Mouse (Mus musculus): ENCODE measurements at regions not wholly inside any gene's neighbourhood (a gene's known extent, or its start where the extent isn't known, plus 50 kb on each side); places are given as distances from the start of the nearest gene placed in this dataset.

DNA sequence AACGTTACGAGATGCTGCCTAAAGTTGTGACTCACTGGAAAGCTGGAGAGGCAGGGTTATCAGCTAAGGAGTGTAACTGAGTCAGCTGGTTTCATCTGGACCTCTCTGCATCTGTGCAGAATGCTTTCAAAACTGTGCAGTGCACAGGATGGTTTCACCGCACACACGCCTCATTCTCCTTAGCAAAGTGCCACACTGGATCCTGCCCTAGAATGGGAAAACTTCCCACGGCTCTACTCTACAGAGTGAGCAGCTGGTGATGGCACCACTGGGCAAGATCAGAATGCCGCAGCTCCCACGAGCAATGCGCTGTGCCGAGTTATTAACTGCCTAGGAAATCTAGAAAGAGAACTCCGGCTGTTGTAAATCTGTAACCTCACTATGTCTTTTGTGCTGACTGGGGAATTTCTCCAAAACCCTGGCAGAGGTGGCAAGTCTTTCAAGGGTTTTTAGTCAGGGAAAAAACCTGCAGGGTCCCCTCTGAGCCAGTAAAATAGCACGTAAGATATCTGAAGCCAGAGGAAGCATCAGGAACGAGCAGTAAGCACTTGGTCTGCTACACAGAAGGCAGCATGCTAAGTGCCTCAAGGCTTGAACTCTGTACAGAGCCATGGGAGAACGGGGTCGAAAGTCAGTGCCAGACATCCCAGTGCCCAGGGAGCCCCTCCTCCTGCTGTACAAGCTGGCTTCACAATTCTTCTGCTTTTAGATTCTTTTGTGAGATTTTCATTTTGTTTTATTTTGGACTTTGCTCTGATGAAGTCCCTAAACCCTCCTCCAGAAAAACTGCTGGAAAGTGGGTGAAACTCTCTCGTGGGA, 214.4 kb upstream of the Foxq1 start:
- no peak for ATAC-seq (replicated peaks; ENCODE audit: low FRiP score)
- no peaks in the 10 kb centered on the region for H3K27me3 ChIP-seq (replicated peaks; ENCODE audit: control insufficient read depth, insufficient read depth, low read length)
- no peaks in the 10 kb centered on the region for H3K36me3 ChIP-seq (ENCODE audit: control insufficient read depth, insufficient read depth, low read length)
- WGBS: 76% methylated on average over 15 of the region's 15 CpGs
- H3K4me1 ChIP-seq (replicated peaks; ENCODE audit: control insufficient read depth, insufficient read depth, low read length): no peaks in the 10 kb centered on the region
- no peak for DNase-seq (ENCODE audit: low spot score)
- H3K9ac ChIP-seq (ENCODE audit: low read depth, low read length): no peak overlapping the region
- H3K4me2 ChIP-seq: no peak overlapping the region
- no peak overlapping the region for H3K4me3 ChIP-seq (ENCODE audit: low read depth, low read length)
- no peaks in the 10 kb centered on the region for H3K9me3 ChIP-seq (ENCODE audit: control insufficient read depth, low read length)
- no peak overlapping the region for H3K27ac ChIP-seq (ENCODE audit: low read depth, low read length)

DNA sequence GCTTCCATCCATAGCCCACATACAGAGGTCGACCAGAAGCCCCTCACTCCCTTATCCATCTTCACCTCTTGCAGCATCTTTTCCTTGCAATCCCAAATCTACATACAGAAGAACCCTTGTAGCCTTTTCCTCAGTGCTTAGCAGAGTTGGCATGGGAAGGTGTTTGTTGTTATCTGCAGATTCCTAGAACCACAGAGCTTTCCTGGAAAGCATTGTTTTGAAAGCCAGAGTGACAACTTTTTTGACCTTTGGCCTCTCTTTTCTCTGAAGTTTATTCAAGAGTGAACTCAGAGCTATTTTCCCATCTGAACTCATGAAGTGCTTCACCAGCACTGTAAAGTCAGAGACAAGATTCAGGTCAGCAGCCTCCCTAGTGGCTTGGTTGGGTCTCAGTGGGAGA, 209.7 kb upstream of the Foxq1 start:
- DNase-seq (ENCODE audit: low spot score): no peak
- ATAC-seq (replicated peaks; ENCODE audit: low FRiP score): no peak
- Histone ChIP-seq H3K27ac (ENCODE audit: low read depth, low read length) (no peak overlapping the region), H3K4me2 (no peak overlapping the region), H3K4me1 (replicated peaks; ENCODE audit: control insufficient read depth, insufficient read depth, low read length) (no peaks in the 10 kb centered on the region), H3K4me3 (ENCODE audit: low read depth, low read length) (no peak overlapping the region), H3K36me3 (ENCODE audit: control insufficient read depth, insufficient read depth, low read length) (no peaks in the 10 kb centered on the region), H3K27me3 (replicated peaks; ENCODE audit: control insufficient read depth, insufficient read depth, low read length) (no peaks in the 10 kb centered on the region), H3K9me3 (ENCODE audit: control insufficient read depth, low read length) (no peaks in the 10 kb centered on the region), H3K9ac (ENCODE audit: low read depth, low read length) (no peak overlapping the region)
- WGBS: 50% methylated on average over 1 of the region's 1 CpGs

DNA sequence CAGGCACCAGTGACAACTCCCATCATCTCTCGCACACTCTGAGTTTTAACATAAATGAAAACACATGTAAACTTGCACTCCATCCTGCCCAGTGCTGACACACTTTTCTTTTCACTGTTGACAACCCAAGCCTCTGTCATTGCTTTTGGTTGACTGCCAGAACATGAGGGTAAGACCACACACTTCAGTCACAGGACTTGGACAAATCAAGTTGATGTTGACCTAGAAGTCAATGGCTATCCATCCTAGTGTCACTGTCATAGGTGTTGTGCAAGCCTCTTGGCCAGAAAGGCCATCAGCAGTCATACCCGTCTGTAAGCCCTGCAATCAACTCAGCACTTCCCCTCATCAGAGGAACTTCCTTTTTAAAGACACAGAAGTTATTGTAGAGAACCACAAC, 208.9 kb upstream of the Foxq1 start:
- Histone ChIP-seq H3K4me1 (replicated peaks; ENCODE audit: control insufficient read depth, insufficient read depth, low read length) (no peaks in the 10 kb centered on the region), H3K36me3 (ENCODE audit: control insufficient read depth, insufficient read depth, low read length) (no peaks in the 10 kb centered on the region), H3K27ac (ENCODE audit: low read depth, low read length) (no peak overlapping the region), H3K9ac (ENCODE audit: low read depth, low read length) (no peak overlapping the region), H3K27me3 (replicated peaks; ENCODE audit: control insufficient read depth, insufficient read depth, low read length) (no peaks in the 10 kb centered on the region), H3K4me3 (ENCODE audit: low read depth, low read length) (no peak overlapping the region), H3K4me2 (no peak overlapping the region), H3K9me3 (ENCODE audit: control insufficient read depth, low read length) (no peaks in the 10 kb centered on the region)
- 53% methylated on average over 2 of the region's 2 CpGs for WGBS
- DNase-seq (ENCODE audit: low spot score): no peak
- ATAC-seq (replicated peaks; ENCODE audit: low FRiP score): no peak

DNA sequence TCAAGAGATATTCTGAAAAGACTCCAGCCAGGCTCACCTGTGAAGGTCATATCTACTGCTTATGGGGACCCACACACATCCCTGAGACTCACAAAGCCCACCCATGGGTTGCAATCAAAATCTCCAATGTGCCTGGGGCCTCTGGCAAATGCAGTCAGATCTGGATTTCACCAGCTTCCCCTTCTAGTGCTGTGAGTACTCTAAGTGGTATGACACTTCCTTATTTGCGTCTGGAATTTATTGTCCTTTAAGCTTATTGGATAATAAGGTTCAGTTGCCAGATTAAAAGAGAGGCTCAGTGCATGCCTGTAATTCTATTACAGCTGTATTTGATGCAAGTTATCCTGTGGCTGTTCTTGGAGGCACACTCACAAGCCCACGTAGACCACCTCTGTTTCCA, 206.3 kb upstream of the Foxq1 start:
- H3K27me3 ChIP-seq (replicated peaks; ENCODE audit: control insufficient read depth, insufficient read depth, low read length): no peaks in the 10 kb centered on the region
- H3K36me3 ChIP-seq (ENCODE audit: control insufficient read depth, insufficient read depth, low read length): no peaks in the 10 kb centered on the region
- no peaks in the 10 kb centered on the region for H3K9me3 ChIP-seq (ENCODE audit: control insufficient read depth, low read length)
- WGBS: 65% methylated on average over 2 of the region's 2 CpGs
- DNase-seq (ENCODE audit: low spot score) (no peak), ATAC-seq (replicated peaks; ENCODE audit: low FRiP score) (no peak)
- no peak overlapping the region for H3K27ac ChIP-seq (ENCODE audit: low read depth, low read length)
- no peak overlapping the region for H3K9ac ChIP-seq (ENCODE audit: low read depth, low read length)
- no peak overlapping the region for H3K4me3 ChIP-seq (ENCODE audit: low read depth, low read length)
- H3K4me1 ChIP-seq (replicated peaks; ENCODE audit: control insufficient read depth, insufficient read depth, low read length): no peaks in the 10 kb centered on the region
- H3K4me2 ChIP-seq: no peak overlapping the region

DNA sequence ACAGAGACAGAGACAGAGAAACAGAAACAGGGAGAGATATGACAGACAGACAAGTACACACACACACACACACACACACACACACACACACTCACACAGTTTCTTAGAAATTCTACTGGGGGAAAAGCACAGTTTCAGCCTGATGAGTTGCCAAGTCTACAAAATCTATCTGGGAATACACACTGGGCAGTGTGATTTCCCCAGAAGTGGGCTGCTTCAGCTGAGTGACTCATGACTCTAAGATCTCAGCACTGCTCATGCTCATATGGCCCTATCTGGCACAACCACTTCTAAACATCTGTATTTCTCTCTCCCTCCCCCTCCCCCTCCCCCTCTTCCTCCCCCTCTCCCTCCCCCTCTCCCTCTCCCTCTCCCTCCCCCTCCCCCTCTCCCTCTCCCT, 204.5 kb upstream of the Foxq1 start:
- DNase-seq (ENCODE audit: low spot score) (no peak), ATAC-seq (replicated peaks; ENCODE audit: low FRiP score) (no peak)
- Histone ChIP-seq H3K27me3 (replicated peaks; ENCODE audit: control insufficient read depth, insufficient read depth, low read length) (no peaks in the 10 kb centered on the region), H3K4me1 (replicated peaks; ENCODE audit: control insufficient read depth, insufficient read depth, low read length) (no peaks in the 10 kb centered on the region), H3K9me3 (ENCODE audit: control insufficient read depth, low read length) (no peaks in the 10 kb centered on the region), H3K4me3 (ENCODE audit: low read depth, low read length) (no peak overlapping the region), H3K4me2 (no peak overlapping the region), H3K36me3 (ENCODE audit: control insufficient read depth, insufficient read depth, low read length) (no peaks in the 10 kb centered on the region), H3K27ac (ENCODE audit: low read depth, low read length) (no peak overlapping the region), H3K9ac (ENCODE audit: low read depth, low read length) (no peak overlapping the region)

DNA sequence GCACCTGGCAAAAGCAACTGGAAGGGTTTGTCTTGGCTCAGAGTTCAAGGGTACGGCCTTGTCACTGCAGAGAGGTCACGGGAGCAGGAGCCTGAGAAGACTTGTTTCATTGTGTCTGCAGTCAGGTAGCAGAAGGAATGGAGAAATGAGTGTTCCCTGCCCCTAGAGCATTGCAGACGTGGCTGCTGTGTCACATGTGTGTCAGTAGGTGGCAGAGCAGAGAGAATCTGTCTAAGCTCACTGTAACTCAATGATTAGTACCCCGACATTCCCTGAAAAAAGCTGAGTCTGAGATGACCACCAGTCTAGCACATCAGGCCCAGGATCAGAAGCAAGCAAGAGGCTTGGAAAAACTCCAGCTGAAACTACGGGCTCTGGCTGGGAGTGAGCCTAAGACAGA, 203.1 kb upstream of the Foxq1 start:
- no peaks in the 10 kb centered on the region for H3K9me3 ChIP-seq (ENCODE audit: control insufficient read depth, low read length)
- H3K9ac ChIP-seq (ENCODE audit: low read depth, low read length): no peak overlapping the region
- ATAC-seq (replicated peaks; ENCODE audit: low FRiP score) (no peak), DNase-seq (ENCODE audit: low spot score) (no peak)
- no peak overlapping the region for H3K4me2 ChIP-seq
- H3K27me3 ChIP-seq (replicated peaks; ENCODE audit: control insufficient read depth, insufficient read depth, low read length): no peaks in the 10 kb centered on the region
- H3K36me3 ChIP-seq (ENCODE audit: control insufficient read depth, insufficient read depth, low read length): no peaks in the 10 kb centered on the region
- no peak overlapping the region for H3K27ac ChIP-seq (ENCODE audit: low read depth, low read length)
- H3K4me1 ChIP-seq (replicated peaks; ENCODE audit: control insufficient read depth, insufficient read depth, low read length): no peaks in the 10 kb centered on the region
- WGBS: 68% methylated on average over 5 of the region's 5 CpGs
- no peak overlapping the region for H3K4me3 ChIP-seq (ENCODE audit: low read depth, low read length)

DNA sequence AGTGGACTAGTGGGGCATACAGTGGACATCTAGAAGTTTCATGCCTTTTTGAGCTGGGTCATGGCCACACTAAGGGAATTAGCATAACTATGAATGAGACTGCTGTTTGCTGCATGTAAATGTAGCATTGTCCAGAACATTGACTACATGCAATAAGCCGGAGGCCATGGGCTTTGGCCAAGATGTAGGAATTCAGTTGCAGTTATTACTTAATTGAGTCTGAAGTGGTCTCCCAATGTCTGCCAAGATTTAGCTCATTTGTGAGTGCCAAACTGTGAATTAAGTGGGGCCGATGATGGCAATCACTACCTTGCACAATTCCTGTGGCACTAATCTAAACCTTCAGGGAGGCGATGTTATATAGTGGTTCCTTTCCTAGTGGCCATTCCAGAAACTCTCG, 196.6 kb upstream of the Foxq1 start:
- WGBS: 84% methylated on average over 4 of the region's 4 CpGs
- Histone ChIP-seq H3K4me1 (replicated peaks; ENCODE audit: control insufficient read depth, insufficient read depth, low read length) (no peaks in the 10 kb centered on the region), H3K27me3 (replicated peaks; ENCODE audit: control insufficient read depth, insufficient read depth, low read length) (no peaks in the 10 kb centered on the region), H3K9ac (ENCODE audit: low read depth, low read length) (no peak overlapping the region), H3K36me3 (ENCODE audit: control insufficient read depth, insufficient read depth, low read length) (no peaks in the 10 kb centered on the region), H3K9me3 (ENCODE audit: control insufficient read depth, low read length) (no peaks in the 10 kb centered on the region), H3K4me2 (no peak overlapping the region), H3K4me3 (ENCODE audit: low read depth, low read length) (no peak overlapping the region), H3K27ac (ENCODE audit: low read depth, low read length) (no peak overlapping the region)
- no peak for DNase-seq (ENCODE audit: low spot score)
- no peak for ATAC-seq (replicated peaks; ENCODE audit: low FRiP score)

DNA sequence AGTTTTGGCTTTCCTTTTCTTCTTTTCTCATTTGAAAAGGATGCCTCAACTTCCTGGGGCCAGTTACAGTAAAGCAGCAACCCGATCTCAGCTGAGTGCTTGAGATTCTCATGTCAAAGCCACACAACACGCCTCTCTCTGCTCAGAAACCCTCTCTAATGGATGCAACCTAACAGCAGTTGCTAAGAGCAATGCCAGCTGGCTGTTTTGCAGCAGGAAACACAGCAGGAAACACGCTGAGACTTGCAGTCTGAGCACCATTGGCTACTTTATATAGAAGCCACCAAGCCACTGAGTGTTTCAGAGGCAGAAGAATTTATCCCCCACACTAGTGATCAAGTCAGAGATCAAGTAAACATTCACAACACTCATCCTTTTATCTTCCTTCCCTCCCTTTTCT, 193.5 kb upstream of the Foxq1 start:
- 25% methylated on average over 3 of the region's 3 CpGs for WGBS

DNA sequence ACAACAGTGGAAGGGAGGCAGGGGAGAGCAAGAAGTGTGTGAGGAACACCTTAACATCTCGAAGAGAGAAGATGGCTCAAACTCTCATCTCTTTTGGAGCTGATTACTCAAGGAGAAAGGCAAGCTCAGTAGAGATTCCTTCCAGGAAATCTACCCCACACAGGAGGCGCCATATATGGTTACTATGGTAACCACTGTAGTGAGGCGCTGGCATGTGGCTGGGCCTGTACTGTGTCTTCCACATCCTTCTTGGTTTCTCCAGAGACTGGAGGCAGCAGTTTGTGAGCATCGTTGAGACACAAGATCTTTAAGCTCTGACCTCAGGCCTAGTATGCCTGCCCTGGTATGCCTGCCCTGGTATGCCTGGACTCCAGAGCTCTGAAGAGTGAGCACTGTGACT, 191.6 kb upstream of the Foxq1 start:
- Histone ChIP-seq H3K27ac (ENCODE audit: low read depth, low read length) (no peak overlapping the region), H3K27me3 (replicated peaks; ENCODE audit: control insufficient read depth, insufficient read depth, low read length) (no peaks in the 10 kb centered on the region), H3K36me3 (ENCODE audit: control insufficient read depth, insufficient read depth, low read length) (no peaks in the 10 kb centered on the region), H3K9me3 (ENCODE audit: control insufficient read depth, low read length) (no peaks in the 10 kb centered on the region), H3K9ac (ENCODE audit: low read depth, low read length) (no peak overlapping the region), H3K4me1 (replicated peaks; ENCODE audit: control insufficient read depth, insufficient read depth, low read length) (no peaks in the 10 kb centered on the region), H3K4me2 (no peak overlapping the region), H3K4me3 (ENCODE audit: low read depth, low read length) (no peak overlapping the region)
- 64% methylated on average over 4 of the region's 4 CpGs for WGBS
- no peak for ATAC-seq (replicated peaks; ENCODE audit: low FRiP score)
- no peak for DNase-seq (ENCODE audit: low spot score)

More for the DNA sequence above, 193.5 kb upstream of the Foxq1 start:
- DNase-seq (ENCODE audit: low spot score) (no peak), ATAC-seq (replicated peaks; ENCODE audit: low FRiP score) (no peak)
- Histone ChIP-seq H3K4me1 (replicated peaks; ENCODE audit: control insufficient read depth, insufficient read depth, low read length) (no peaks in the 10 kb centered on the region), H3K4me2 (no peak overlapping the region), H3K9me3 (ENCODE audit: control insufficient read depth, low read length) (no peaks in the 10 kb centered on the region), H3K9ac (ENCODE audit: low read depth, low read length) (no peak overlapping the region), H3K36me3 (ENCODE audit: control insufficient read depth, insufficient read depth, low read length) (no peaks in the 10 kb centered on the region), H3K4me3 (ENCODE audit: low read depth, low read length) (no peak overlapping the region), H3K27me3 (replicated peaks; ENCODE audit: control insufficient read depth, insufficient read depth, low read length) (no peaks in the 10 kb centered on the region), H3K27ac (ENCODE audit: low read depth, low read length) (no peak overlapping the region)

All from liver, embryonic 11.5 days (tissue).